Mouse (Mus musculus) adrenal gland, adult 2 months (tissue): Measurements from ENCODE around the gene Slc6a13. TPM values are rescaled to one million over a fixed set of nuclear protein-coding genes. Genes with fewer than 3 reads are reported as not detected.

Experiments used
- DNase-seq: peaks from one replicate; pipeline ENCODE4 v3.0.0; 2021
- long read RNA-seq: library from polyadenylated mRNA; stranded (forward); transcript quantifications from one replicate; pipeline ENCODE4 v2.0.0, GENCODE M21; 2021
- polyA plus RNA-seq: library from polyadenylated mRNA; depleted of rRNA; stranded (reverse); fragments of >200 nt; gene quantifications from 2 replicates; pipeline ENCODE4 v1.2.3, GENCODE M21; 2012; rRNA removed
- total RNA-seq, 2 experiments: library from RNA; stranded (reverse); gene quantifications; 2 replicates each; pipeline ENCODE4 v1.2.3; 2021

Slc6a13 gene
- total RNA-seq (1 to 10 TPM; 1.1 to 2.5 TPM), polyA plus RNA-seq (1.6 and 1.9 TPM in 2 replicates)
- long read RNA-seq, partial matches to known transcripts, result 0 of 4 reads
- long read RNA-seq, other reads (novel, unspliced or antisense), result 1 of 4 reads

DNA sequence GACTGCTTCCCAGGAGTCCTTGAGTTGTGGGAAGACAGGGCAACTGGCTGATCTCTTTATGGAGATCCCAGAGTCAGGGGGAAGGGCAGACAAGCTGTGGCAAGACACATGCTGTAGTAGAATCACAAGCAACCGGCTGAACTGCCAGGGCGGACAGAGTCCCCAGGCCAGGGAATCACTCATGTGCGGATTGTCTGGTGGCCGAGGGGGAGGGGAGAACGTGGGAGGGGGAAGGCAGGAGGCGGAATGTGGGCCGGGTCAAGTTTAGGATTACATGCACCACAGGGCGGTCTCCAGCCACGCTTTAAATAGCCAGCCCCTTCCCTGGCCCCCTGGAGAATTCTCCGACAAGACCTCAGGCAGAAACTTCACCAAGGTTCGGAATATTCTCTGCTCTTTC lies at the start of gene Slc6a13:
Gene Slc6a13 (plus strand): TSS at position 274 of the 400 bp plus-strand sequence.
- peak; percentile 40 for DNase-seq

GRCm38 (mm10) chr6:121250406-121250805 lies 49.6 kb upstream of the Slc6a13 start:
- DNase-seq, result no peak

GRCm38 (mm10) chr6:121251256-121251655 lies 48.8 kb upstream of the Slc6a13 start:
- DNase-seq, result no peak

- DNase-seq, result peak; percentile 73
Observed at GRCm38 (mm10) chr6:121260548-121260947, 39.5 kb upstream of the Slc6a13 start.

- no peak for DNase-seq
Observed at GRCm38 (mm10) chr6:121261233-121261632, 38.8 kb upstream of the Slc6a13 start.

DNA sequence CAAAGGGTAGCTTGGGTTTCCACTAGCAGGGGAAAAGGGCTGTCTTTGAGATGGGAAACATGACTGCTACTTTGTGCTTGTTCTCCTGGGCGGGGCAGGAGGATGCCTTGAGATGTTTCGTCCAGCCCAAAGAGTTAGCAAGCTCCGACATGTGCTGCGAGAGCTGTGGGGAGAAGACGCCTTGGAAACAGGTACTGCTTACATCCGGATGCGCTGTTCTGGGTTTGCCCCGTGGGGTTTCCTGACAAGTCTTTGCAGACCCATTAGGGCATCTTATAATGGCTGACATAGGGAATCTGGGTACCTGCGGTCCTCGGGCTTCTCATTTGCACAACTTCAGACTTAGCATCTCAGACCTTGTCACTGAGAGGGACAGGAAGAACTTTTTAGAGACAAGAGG lies 38.0 kb upstream of the Slc6a13 start:
- DNase-seq, result no peak

GRCm38 (mm10) chr6:121262496-121262895 lies 37.5 kb upstream of the Slc6a13 start:
- peak; percentile 64 for DNase-seq

DNA sequence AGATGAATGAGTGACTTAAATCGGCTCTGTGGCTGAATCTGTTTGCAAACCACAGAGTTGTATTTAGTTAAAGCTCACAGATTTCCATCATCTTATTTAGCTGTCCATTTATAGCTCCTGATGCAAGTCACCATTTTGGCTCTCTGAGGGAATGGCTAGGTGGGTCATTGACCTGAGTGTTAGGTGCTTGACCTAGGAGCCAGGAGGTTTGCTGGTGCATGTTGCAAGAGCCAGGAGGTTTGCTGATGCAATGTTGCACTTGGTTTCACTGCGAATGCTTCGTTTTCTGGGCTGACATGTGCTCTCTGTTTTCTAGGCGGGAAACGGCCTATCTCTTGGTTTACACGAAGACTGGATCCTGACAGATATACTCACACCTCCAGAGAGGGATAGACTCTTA lies 29.9 kb upstream of the Slc6a13 start:
- no peak for DNase-seq

DNA sequence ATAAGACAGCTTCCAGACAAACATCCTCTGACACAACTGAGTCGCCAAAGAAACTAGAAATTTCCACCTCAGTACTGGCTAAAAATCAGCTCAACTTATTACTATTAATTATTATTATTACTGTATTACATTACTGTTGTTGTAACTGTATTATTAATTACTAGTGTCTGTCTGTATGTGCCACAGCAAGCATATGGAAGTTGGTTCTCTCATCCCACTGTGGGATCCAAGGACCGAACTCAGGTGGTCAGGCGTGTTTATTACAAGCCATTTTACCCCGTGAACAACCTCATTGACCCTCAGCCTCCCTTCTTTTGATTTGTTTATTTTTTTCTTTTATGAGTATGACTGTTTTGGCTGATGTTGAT lies 28.3 kb upstream of the Slc6a13 start:
- DNase-seq, result no peak

GRCm38 (mm10) chr6:121272075-121272800 lies 27.8 kb upstream of the Slc6a13 start:
- peak; percentile 84 for DNase-seq

DNA sequence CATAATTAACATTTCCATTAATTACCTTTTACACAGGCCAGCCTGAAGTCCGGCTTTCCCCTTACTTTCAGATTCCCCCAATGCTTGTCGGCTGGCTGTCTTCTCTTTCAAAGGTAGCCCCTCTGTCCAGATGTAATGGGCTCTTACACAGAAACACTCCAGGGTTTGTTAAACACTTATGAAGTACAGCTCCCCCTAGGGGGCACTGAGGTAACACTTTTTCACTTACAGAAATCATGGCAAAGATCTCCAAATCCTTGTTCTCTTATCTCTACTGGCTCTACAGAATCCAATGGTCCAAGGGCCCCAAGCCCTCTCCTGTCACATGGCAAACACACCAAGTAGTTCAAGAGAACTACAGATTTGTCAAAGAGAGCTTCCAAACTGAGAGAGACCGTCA lies 25.7 kb upstream of the Slc6a13 start:
- DNase-seq, result peak; percentile 38

DNA sequence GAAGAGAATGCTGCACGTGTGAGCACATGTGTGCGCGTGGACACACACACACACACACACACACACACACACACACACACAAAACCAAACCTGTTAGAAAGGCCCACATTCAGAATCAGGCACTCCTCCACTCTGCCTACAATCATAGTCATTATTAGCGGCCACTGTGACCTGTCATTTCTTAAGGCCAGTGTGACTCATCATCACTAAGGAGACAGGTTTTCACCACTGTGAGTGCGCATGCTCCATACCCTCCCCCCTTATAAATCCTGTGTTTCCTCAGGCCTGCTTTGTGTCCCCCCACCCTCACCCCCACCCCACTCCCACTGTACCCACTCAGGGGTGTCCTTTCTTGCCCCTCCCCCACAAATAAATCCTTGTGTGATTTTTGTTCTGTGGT lies 15.9 kb upstream of the Slc6a13 start:
- peak; percentile 50 for DNase-seq

GRCm38 (mm10) chr6:121299317-121299716 lies 710 bp upstream of the Slc6a13 start:
- peak; percentile 60 for DNase-seq

DNA sequence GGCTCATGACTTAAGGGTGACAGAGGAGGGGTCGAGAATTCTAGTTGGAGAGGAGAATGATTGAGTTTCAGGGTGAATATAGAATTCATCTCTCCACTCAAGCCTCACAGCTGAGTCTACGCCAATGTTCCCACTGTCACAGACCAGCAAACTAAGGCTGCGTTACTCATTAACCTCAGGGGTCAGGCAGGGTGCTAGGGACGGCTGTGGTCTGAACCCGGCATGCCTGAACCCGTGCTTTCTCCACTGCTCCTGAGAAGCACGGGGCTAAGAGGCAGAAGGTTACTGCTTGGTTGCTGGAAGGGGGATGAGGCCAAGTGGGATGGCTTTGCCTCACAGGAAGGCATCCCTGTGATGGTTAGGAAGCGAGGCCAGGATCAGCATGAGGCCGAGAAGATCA lies 477 bp downstream of the Slc6a13 start:
- no peak for DNase-seq

DNA sequence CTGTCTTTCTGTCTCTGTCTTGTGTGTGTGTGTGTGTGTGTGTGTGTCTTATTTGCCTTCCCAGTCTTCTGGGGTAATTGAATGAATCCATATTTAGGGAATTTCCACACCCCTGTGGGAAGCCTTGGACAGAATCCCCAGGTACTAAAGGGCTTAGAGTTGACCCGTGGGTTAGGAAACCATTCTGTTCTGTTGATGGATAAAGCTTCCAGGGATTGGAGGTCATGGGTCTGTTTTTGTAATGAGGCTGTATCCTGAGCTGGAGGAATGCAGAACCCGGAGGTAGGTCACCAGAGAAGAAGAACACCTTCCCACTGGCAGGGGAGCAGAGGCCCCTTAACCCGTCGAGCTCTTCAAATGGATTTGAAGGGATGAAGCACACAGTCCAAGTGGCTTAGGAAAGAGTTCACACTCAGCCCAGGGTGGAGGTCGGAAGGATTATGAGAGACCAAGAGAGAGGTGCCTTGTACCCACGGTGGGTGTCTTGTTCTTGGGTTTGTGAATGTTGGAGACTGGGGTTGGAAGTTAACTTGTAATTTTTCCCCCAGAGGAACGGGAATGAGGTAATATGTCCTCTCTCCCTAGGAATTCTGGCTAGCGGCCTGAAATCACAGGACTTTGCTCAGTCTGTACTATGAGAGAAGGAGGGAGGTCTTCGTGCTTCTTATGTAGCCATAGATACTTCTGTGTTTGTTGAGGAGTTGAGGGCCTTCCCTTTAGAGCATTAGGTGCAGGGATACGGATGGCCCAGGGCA lies 3.6 kb downstream of the Slc6a13 start:
- no peak for DNase-seq

DNA sequence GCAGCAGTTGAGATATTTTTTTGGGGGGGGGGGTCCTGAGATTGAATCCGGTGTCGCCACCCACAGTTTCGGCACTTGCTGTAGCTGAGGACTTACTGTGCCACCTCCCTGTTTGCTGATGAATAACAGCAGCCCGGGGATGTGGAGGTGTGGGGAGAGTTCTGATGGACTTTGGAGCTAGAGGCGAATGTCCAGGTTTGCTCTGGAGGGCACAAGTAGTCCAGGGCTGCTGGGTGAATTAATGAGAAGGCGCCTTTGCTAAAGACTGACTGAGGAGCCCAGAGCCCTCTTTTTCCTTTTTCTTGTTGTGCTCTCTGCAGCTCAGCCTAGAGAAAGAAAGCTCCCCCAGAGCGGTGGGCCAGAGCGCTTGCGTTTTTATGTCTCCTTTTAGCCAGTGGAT lies 4.6 kb downstream of the Slc6a13 start:
- no peak for DNase-seq

DNA sequence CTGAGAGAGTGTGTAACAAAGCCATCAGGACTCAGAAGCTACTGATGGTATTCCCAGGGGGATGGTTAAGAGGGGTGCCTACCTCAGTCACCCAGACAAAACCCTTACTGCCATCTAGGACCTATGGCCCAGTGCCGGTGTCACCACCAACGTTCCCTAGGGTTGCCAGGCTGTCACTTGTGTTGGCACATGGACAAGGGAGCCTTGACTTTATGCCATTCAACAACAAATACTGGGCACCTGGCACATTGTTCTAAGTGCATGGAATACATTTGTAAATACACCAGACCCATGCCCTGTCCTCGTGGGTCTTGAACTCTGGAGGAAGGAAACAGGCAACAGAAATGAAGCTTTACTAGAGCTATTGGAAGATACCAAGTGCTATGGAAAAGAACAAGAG lies 5.5 kb downstream of the Slc6a13 start:
- no peak for DNase-seq

DNA sequence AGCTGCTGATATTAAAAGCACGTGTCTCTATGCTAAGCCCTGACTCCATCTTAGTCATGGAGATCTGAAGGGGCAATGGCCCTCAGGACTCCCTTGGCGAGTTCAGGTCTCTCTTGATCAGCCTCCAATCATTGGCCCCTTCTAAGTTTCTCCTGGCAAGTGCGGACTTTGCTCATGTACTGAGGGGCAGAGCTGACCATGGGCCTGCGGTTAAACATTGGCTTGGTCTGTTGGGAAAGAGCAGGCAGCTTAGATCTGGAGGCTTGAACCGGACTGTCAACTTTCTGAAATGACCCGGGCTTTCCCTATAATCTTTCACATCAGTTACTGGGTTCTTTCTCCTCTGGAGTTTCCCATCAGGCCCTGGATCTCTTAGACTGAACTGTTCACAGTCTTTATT lies 11.0 kb downstream of the Slc6a13 start:
- DNase-seq, result no peak

DNA sequence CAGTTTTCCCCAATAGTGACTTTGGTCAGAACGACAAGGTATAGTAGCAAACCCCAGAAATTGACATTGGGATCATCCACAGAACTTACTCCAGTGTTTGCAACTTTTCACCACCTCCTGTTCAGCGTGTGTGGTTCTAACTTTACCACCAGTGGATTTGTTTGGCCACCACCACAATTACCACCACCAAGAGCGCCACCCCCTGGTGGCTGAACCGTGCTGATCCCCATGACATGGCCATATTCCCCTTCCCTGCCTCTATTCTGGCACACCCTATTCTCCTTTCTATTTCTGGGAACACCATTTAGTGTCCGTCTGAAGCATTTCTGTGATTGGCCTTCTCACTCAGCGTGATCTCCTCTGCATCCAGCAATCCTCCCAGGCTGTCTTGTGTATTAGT lies 19.1 kb downstream of the Slc6a13 start:
- peak; percentile 41 for DNase-seq

DNA sequence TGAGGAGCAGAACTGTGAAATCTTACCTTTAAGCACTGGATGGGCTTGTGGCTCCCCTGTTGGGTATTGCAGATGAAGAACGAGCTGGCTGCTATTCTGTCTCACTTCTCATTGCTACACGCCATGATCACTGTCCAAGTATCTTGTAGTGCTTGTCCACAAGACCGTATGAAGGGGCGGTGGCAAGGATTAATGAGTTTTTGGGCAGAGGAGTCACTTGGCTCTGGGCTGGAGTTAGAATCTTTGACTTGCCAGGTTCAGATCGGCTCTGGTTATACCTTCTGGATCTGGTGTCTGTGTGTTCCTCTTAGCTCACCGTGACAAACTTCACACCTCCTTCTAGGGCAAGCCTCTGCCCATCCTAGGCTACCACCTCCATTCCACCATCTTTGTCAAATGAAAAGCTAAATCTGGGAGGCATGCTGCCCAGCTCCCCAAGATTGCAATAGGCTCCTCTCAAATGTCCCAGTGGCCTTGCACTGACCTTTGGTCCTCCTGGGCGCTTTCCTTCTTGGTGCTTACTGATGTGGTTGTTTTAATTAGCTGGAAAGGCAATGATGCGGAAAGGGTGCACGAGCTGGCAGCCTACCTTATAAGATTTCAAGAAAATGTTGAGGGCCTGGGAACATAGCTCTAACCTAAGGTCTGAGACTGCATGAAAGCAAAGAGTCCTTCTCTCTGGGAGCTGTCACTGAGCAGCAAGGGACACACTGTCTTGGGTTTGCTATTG lies 22.5 kb downstream of the Slc6a13 start:
- DNase-seq, result no peak

DNA sequence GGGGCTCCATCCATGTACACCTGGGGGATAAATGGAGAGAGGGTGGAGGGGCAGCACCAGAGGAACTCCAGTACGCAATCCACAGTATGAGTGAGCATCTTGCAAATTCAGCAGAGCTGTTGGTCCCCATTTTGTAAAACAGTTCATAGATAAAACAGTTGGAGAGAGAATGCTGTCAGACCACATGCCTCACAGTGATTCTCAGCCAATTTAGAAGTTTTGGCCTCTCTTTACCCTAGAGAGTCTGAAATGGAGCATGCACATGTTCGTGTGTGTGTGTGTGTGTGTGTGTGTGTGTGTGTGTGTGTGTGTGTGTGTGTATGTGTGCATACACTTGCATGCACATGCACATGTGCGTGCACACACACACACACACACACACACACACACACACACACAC lies 25.3 kb downstream of the Slc6a13 start:
- DNase-seq, result no peak

- DNase-seq, result no peak
Observed at GRCm38 (mm10) chr6:121325740-121326139, 25.7 kb downstream of the Slc6a13 start.
